Mouse (Mus musculus) stomach, embryonic 14.5 days (tissue): ENCODE data around the gene Birc2. TPM values are rescaled to one million over a fixed set of nuclear protein-coding genes. Genes with fewer than 3 reads are reported as not detected.
A peak's percentile ranks its signal among the peaks of the same experiment; 100 is the strongest.
"Not testable (repeated sequence)": the region's sequence is repeated elsewhere in the genome, so short reads cannot be mapped to it uniquely, and the experiment has no call there.

Experiments used
- ATAC-seq: fragments of 200-750 bp; cut with Nextera tagmentation; 2 replicates; pipeline ENCODE4 v1.8.0; 2017; ENCODE audit warnings: low read depth, moderate TSS enrichment; ENCODE audit not compliant: insufficient number of reproducible peaks, insufficient read depth, low FRiP score
- H3K27ac ChIP-seq: fragments of 300-500 bp; sonication (generic); 2 replicates; pipeline ENCODE4 v1.5.1; 2014; ENCODE audit warnings: mild to moderate bottlenecking, low read length, moderate library complexity, mixed read lengths
- H3K27me3 ChIP-seq: fragments of 300-500 bp; sonication (generic); 2 replicates; pipeline ENCODE4 v1.6.1; 2014; ENCODE audit warnings: low read length, control low read depth, mixed read lengths; ENCODE audit not compliant: control insufficient read depth, insufficient read depth
- H3K36me3 ChIP-seq: fragments of 300-500 bp; sonication (generic); 2 replicates; pipeline ENCODE4 v1.6.1; 2014; ENCODE audit warnings: mild to moderate bottlenecking, control low read depth, low read length, moderate library complexity, mixed read lengths; ENCODE audit not compliant: control insufficient read depth, insufficient read depth
- H3K4me1 ChIP-seq: fragments of 300-500 bp; sonication (generic); 2 replicates; pipeline ENCODE4 v1.6.1; 2014; ENCODE audit warnings: low read length, control low read depth, mixed read lengths; ENCODE audit not compliant: control insufficient read depth, insufficient read depth
- H3K4me2 ChIP-seq: fragments of 300-500 bp; sonication (generic); replicated peaks from 2 replicates; pipeline ENCODE4 v1.6.1; 2014; ENCODE audit warnings: low read depth, low read length, control low read depth
- H3K4me3 ChIP-seq: fragments of 300-500 bp; sonication (generic); 2 replicates; pipeline ENCODE4 v1.5.1; 2014; ENCODE audit warnings: low read depth, low read length, control low read depth
- H3K9ac ChIP-seq: fragments of 300-500 bp; sonication (generic); replicated peaks from 2 replicates; pipeline ENCODE4 v1.6.1; 2014; ENCODE audit warnings: low read depth, mild to moderate bottlenecking, control low read depth, low read length, moderate library complexity, mixed read lengths
- H3K9me3 ChIP-seq: fragments of 300-500 bp; sonication (generic); 2 replicates; pipeline ENCODE4 v1.6.1; 2016; ENCODE audit warnings: low read depth, low read length, control low read depth; ENCODE audit not compliant: control insufficient read depth
- WGBS: fragments of 180-500 bp; shearing (Covaris S2); extraction: QIAGEN DNeasy Blood & Tissue Kit; methylation state at CpG from one replicate; pipeline ENCODE4 v1.1.7; 2014; 5-methylcytosine and 5-hydroxymethylcytosine counted together
- polyA plus RNA-seq: library from polyadenylated mRNA; unstranded; fragments of >200 nt; fragmentation: Nextera tagmentation; extraction: Ambion mirVana; gene quantifications from 2 replicates; pipeline ENCODE4 v1.2.1, GENCODE M21; 2014

The Birc2 gene
- polyA plus RNA-seq, 1 experiment from 2014 or later = 50.3 TPM

DNA sequence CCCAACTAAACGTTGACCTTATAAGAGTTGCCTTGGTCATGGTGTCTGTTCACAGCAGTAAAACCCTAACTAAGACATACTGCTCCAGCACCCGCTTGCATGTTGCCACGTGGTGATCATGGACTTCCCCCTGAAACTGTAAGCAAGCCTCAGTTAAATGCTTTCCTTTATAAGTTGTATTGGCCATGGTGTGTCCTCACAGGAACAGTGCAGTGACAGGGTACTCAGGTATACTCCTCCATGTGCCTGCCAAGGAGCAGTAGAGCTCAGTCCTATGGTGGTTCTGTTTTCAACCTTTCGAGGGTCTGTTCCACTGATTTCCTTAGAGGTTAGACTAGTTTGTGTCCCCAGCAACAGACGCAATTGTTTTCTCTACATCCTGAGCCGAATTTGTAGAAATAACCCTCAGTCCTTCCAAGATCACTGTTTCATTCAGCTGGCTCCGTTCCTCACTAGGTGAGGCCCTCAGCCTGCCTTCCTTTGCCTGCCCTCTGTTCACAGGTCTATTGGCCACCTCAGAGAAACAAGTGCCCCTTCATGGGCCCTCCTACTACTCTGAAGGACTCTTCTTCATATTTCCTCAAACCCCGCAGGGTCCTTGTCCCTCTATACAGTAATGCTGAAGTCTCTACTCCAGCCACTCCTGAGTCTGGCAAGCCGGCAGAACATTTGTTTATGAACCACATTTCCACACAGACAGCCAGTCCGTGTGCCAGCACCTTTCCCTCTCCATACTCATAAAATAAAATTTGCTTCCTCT lies 33.9 kb upstream of the Birc2 start:
- no peaks in the 10 kb centered on the region for H3K36me3 ChIP-seq
- H3K9me3 ChIP-seq = no peaks in the 10 kb centered on the region
- H3K4me1 ChIP-seq = no peaks in the 10 kb centered on the region
- no peak overlapping the region for H3K9ac ChIP-seq
- no peak for ATAC-seq
- H3K27me3 ChIP-seq = no peaks in the 10 kb centered on the region
- no peak overlapping the region for H3K4me3 ChIP-seq
- WGBS = 86% methylated on average over 10 of the region's 10 CpGs
- H3K4me2 ChIP-seq = no peak overlapping the region
- no peak overlapping the region for H3K27ac ChIP-seq

GRCm38 (mm10) chr9:7868838-7869491 lies 32.1 kb upstream of the Birc2 start:
- H3K4me2 ChIP-seq = no peak overlapping the region

GRCm38 (mm10) chr9:7867981-7868380 lies 31.1 kb upstream of the Birc2 start:
- WGBS = 93% methylated on average over 3 of the region's 3 CpGs
- H3K27ac ChIP-seq = no peak overlapping the region

More at GRCm38 (mm10) chr9:7868838-7869491, 32.1 kb upstream of the Birc2 start:
- no peak overlapping the region for H3K4me3 ChIP-seq
- no peaks in the 10 kb centered on the region for H3K36me3 ChIP-seq
- no peak overlapping the region for H3K9ac ChIP-seq
- no peaks in the 10 kb centered on the region for H3K4me1 ChIP-seq
- H3K27me3 ChIP-seq = no peaks in the 10 kb centered on the region
- H3K9me3 ChIP-seq = no peaks in the 10 kb centered on the region
- ATAC-seq = no peak
- no peak overlapping the region for H3K27ac ChIP-seq
- WGBS = 84% methylated on average over 4 of the region's 4 CpGs

GRCm38 (mm10) chr9:7866981-7867380 lies 30.1 kb upstream of the Birc2 start:
- H3K4me3 ChIP-seq, H3K4me2 ChIP-seq, H3K9ac ChIP-seq, H3K36me3 ChIP-seq, H3K9me3 ChIP-seq, H3K27ac ChIP-seq, H3K27me3 ChIP-seq, H3K4me1 ChIP-seq, ATAC-seq: not testable (repeated sequence)
- 80% methylated on average over 2 of the region's 2 CpGs for WGBS

More at GRCm38 (mm10) chr9:7867981-7868380, 31.1 kb upstream of the Birc2 start:
- Histone ChIP-seq H3K4me2 (no peak overlapping the region), H3K27me3 (no peaks in the 10 kb centered on the region), H3K4me3 (no peak overlapping the region), H3K9me3 (no peaks in the 10 kb centered on the region), H3K4me1 (no peaks in the 10 kb centered on the region), H3K36me3 (no peaks in the 10 kb centered on the region), H3K9ac (no peak overlapping the region)
- no peak for ATAC-seq

- H3K9me3 ChIP-seq = no peaks in the 10 kb centered on the region
Measured at GRCm38 (mm10) chr9:7860976-7861375, 24.1 kb upstream of the Birc2 start.

GRCm38 (mm10) chr9:7855912-7856311 lies 19.0 kb upstream of the Birc2 start:
- 64% methylated on average over 3 of the region's 3 CpGs for WGBS
- Histone ChIP-seq H3K9me3 (no peaks in the 10 kb centered on the region), H3K4me3 (no peak overlapping the region), H3K27ac (no peak overlapping the region), H3K4me2 (no peak overlapping the region), H3K27me3 (no peaks in the 10 kb centered on the region), H3K4me1 (no peaks in the 10 kb centered on the region), H3K36me3 (no peaks in the 10 kb centered on the region), H3K9ac (no peak overlapping the region)
- ATAC-seq = no peak

More at GRCm38 (mm10) chr9:7860976-7861375, 24.1 kb upstream of the Birc2 start:
- no peak for ATAC-seq
- Histone ChIP-seq H3K4me2 (no peak overlapping the region), H3K4me1 (no peaks in the 10 kb centered on the region), H3K27me3 (no peaks in the 10 kb centered on the region), H3K9ac (no peak overlapping the region), H3K36me3 (no peaks in the 10 kb centered on the region), H3K4me3 (no peak overlapping the region), H3K27ac (no peak overlapping the region)
- WGBS = 79% methylated on average over 5 of the region's 5 CpGs

GRCm38 (mm10) chr9:7855374-7855773 lies 18.5 kb upstream of the Birc2 start:
- Histone ChIP-seq H3K9ac (no peak overlapping the region), H3K9me3 (no peaks in the 10 kb centered on the region), H3K27ac (no peak overlapping the region), H3K4me1 (no peaks in the 10 kb centered on the region), H3K36me3 (no peaks in the 10 kb centered on the region), H3K4me3 (no peak overlapping the region), H3K4me2 (no peak overlapping the region), H3K27me3 (no peaks in the 10 kb centered on the region)
- 33% methylated on average over 1 of the region's 1 CpGs for WGBS
- 0 out of 2 replicates have a peak, but pooled peaks have one; percentile 42 for ATAC-seq

DNA sequence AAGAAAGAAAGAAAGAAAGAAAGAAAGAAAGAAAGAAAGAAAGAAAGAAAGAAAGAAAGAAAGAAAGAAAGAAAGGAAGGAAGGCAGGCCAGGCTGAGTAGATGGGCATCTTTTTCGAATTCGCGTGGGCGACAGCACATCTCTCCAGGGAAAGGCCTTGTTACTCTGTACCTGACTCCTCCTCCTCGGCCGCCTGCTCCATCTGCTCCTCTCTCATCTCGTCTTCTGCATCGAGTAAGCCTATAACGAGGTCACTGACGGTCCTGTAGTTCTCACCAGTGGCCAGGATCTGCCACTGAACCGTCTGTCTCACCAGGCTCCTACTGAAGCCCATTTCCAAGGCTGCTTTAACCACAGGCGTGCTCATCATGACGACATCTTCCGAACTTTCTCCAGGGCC lies 17.3 kb upstream of the Birc2 start:
- not testable (repeated sequence) for ATAC-seq, H3K4me2 ChIP-seq, H3K4me3 ChIP-seq, H3K4me1 ChIP-seq, H3K9me3 ChIP-seq, H3K9ac ChIP-seq, H3K36me3 ChIP-seq, H3K27me3 ChIP-seq, H3K27ac ChIP-seq
- WGBS = 84% methylated on average over 14 of the region's 14 CpGs
